Mouse (Mus musculus): ENCODE measurements around the gene Spata3. TPM values are rescaled to one million over a fixed set of nuclear protein-coding genes. Genes with fewer than 3 reads are reported as not detected.
A peak's percentile ranks its signal among the peaks of the same experiment; 100 is the strongest.
"Not testable (repeated sequence)": the region's sequence is repeated elsewhere in the genome, so short reads cannot be mapped to it uniquely, and the experiment has no call there.

Gene Spata3
- total and polyA plus RNA-seq, 2 experiments from 2014 or later, result 0.92 TPM; not detected in 1

DNA sequence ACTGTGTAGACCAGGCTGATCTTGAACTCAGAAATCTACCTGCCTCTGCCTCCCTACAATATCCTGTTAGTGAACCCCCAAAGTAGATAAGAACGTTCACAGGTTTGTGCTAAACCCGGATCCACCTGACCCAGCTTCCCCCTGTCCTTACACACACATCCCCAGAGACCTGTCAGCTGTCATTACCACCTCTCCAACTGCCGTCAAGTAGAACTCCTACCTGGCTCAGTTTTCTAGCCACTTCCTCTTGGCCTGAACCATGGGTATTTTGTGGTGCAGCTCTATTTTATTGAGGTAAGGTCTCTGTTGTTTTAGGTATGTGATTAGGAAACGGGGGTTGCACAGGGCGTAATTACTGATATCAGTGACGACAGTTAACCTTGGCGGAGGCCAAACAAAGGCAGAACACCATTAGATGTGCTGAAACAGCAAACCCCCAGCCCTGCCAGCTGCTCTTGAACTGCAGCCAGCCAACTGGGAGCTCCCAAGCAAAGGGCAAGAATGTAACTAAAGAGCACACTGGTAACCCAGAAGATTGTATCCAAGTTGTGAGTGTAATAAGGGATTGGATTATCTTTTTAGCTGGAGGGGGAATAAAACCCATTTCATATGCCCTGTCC lies 34.8 kb upstream of the Spata3 start:
- Histone ChIP-seq H3K27me3 (ENCODE audit: insufficient read depth, low read length) (no peaks in the 10 kb centered on the region), H3K4me3 (ENCODE audit: low read depth, low read length) (no peak overlapping the region), H3K36me3 (ENCODE audit: insufficient read depth) (no peaks in the 10 kb centered on the region), H3K4me2 (ENCODE audit: low read depth) (no peak overlapping the region), H3K9me3 (ENCODE audit: low read length) (no peaks in the 10 kb centered on the region), H3K27ac (ENCODE audit: low read depth, low read length) (no peak overlapping the region), H3K9ac (no peak overlapping the region), H3K4me1 (ENCODE audit: insufficient read depth) (no peaks in the 10 kb centered on the region)
- 53% methylated on average over 7 of the region's 7 CpGs for WGBS
- ATAC-seq (no peak), DNase-seq (peak; percentile 5)
- no peak for TF ChIP-seq CTCF (IDR thresholded peaks at IDR 0.05; ENCODE audit: low read depth)

GRCm38 (mm10) chr1:85985784-85986183 lies 30.8 kb upstream of the Spata3 start:
- Histone ChIP-seq H3K27me3 (ENCODE audit: insufficient read depth, low read length) (no peaks in the 10 kb centered on the region), H3K4me1 (ENCODE audit: insufficient read depth) (no peaks in the 10 kb centered on the region), H3K36me3 (ENCODE audit: insufficient read depth) (no peaks in the 10 kb centered on the region), H3K27ac (ENCODE audit: low read depth, low read length) (no peak overlapping the region), H3K4me2 (ENCODE audit: low read depth) (no peak overlapping the region), H3K4me3 (ENCODE audit: low read depth, low read length) (no peak overlapping the region), H3K9ac (no peak overlapping the region), H3K9me3 (ENCODE audit: low read length) (no peaks in the 10 kb centered on the region)
- no peak for ATAC-seq
- no peak for DNase-seq
- no peak for TF ChIP-seq CTCF (IDR thresholded peaks at IDR 0.05; ENCODE audit: low read depth)
- WGBS, result 93% methylated on average over 3 of the region's 3 CpGs

DNA sequence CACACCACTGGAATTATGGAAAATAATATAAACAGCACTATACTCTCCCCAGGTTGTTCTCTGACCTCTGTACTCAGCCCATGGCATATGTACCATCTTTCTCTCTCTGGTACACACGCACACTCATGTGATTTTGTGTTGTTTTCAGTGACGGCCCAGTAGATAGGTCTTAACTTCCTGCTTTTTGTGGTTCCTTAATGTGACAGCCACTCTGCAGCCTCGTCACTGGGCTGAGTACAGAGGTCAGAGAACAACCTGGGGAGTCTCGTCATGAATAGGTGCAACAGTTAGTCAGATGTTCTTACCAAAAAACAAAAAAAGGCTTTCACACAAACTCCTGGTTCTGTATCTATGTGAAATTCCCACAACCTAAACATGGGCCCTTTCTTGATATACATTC lies 28.3 kb upstream of the Spata3 start:
- no peak for TF ChIP-seq CTCF (IDR thresholded peaks at IDR 0.05; ENCODE audit: low read depth)
- no peaks in the 10 kb centered on the region for H3K36me3 ChIP-seq (ENCODE audit: insufficient read depth)
- 79% methylated on average over 4 of the region's 4 CpGs for WGBS

GRCm38 (mm10) chr1:85988882-85989281 lies 27.7 kb upstream of the Spata3 start:
- ATAC-seq; H3K36me3 ChIP-seq (ENCODE audit: insufficient read depth); H3K9me3 ChIP-seq (ENCODE audit: low read length); H3K9ac ChIP-seq; H3K4me3 ChIP-seq (ENCODE audit: low read depth, low read length); DNase-seq; H3K27ac ChIP-seq (ENCODE audit: low read depth, low read length); H3K4me1 ChIP-seq (ENCODE audit: insufficient read depth); H3K27me3 ChIP-seq (ENCODE audit: insufficient read depth, low read length); H3K4me2 ChIP-seq (ENCODE audit: low read depth): not testable (repeated sequence)
- WGBS, result 89% methylated on average over 4 of the region's 4 CpGs

More for the DNA sequence above, 28.3 kb upstream of the Spata3 start:
- H3K9ac ChIP-seq, result no peak overlapping the region
- no peak overlapping the region for H3K27ac ChIP-seq (ENCODE audit: low read depth, low read length)
- no peaks in the 10 kb centered on the region for H3K27me3 ChIP-seq (ENCODE audit: insufficient read depth, low read length)
- H3K4me1 ChIP-seq (ENCODE audit: insufficient read depth), result no peaks in the 10 kb centered on the region
- no peak for ATAC-seq
- no peak for DNase-seq
- H3K4me3 ChIP-seq (ENCODE audit: low read depth, low read length), result no peak overlapping the region
- H3K9me3 ChIP-seq (ENCODE audit: low read length), result no peaks in the 10 kb centered on the region
- no peak overlapping the region for H3K4me2 ChIP-seq (ENCODE audit: low read depth)

- Histone ChIP-seq H3K27me3 (ENCODE audit: insufficient read depth, low read length) (no peaks in the 10 kb centered on the region), H3K36me3 (ENCODE audit: insufficient read depth) (no peaks in the 10 kb centered on the region), H3K4me1 (ENCODE audit: insufficient read depth) (no peaks in the 10 kb centered on the region), H3K4me3 (ENCODE audit: low read depth, low read length) (no peak overlapping the region), H3K4me2 (ENCODE audit: low read depth) (no peak overlapping the region), H3K9ac (no peak overlapping the region), H3K9me3 (ENCODE audit: low read length) (no peaks in the 10 kb centered on the region), H3K27ac (ENCODE audit: low read depth, low read length) (no peak overlapping the region)
- TF ChIP-seq CTCF (IDR thresholded peaks at IDR 0.05; ENCODE audit: low read depth), result no peak
- DNase-seq (no peak), ATAC-seq (no peak)
- WGBS, result 84% methylated on average over 9 of the region's 9 CpGs
Measured at GRCm38 (mm10) chr1:85992175-85992574, 24.4 kb upstream of the Spata3 start.

DNA sequence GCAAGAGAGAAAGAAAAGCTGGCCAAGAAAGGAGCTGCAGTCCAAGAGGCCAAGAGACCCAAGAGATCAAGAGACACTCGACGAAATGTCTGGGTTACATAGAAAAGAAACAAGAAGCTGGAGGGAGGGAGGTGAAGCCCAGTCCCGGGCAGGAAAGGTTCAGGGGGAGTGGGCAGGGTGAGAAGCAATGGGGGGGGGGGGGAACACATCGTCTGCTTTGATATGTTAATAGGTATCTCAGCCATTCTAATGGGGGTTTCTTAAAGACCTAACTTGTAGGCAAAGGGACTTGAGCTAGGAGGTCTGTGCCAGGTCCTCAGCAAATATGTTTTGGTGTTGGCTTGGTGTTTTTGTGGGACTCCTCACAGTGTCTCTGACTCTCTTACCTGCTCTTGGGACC lies 23.1 kb upstream of the Spata3 start:
- H3K27me3 ChIP-seq (ENCODE audit: insufficient read depth, low read length), result no peaks in the 10 kb centered on the region
- H3K36me3 ChIP-seq (ENCODE audit: insufficient read depth), result no peaks in the 10 kb centered on the region
- no peak overlapping the region for H3K4me3 ChIP-seq (ENCODE audit: low read depth, low read length)
- no peaks in the 10 kb centered on the region for H3K9me3 ChIP-seq (ENCODE audit: low read length)
- H3K9ac ChIP-seq, result no peak overlapping the region
- no peaks in the 10 kb centered on the region for H3K4me1 ChIP-seq (ENCODE audit: insufficient read depth)
- no peak overlapping the region for H3K27ac ChIP-seq (ENCODE audit: low read depth, low read length)
- ATAC-seq (no peak), DNase-seq (no peak)
- no peak for TF ChIP-seq CTCF (IDR thresholded peaks at IDR 0.05; ENCODE audit: low read depth)
- no peak overlapping the region for H3K4me2 ChIP-seq (ENCODE audit: low read depth)
- 73% methylated on average over 4 of the region's 4 CpGs for WGBS

DNA sequence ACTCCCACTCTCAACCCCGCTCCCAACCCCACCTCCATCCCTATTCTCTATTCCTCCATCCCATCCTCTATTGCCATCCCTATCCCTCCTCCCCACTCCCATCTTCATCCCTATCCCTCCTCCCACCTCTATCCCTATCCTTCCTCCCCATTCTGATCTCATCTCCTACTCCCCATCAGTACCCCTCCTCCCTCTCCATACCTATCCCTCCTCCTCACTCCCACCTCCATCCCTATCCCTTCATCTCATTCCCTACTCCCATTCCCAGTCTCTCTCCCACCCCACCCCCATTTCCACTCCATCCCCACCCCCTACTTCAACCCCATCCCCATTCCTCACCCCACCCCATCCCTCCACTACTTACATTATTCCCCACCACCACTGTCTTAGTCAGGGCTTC lies 19.4 kb upstream of the Spata3 start:
- no peak overlapping the region for H3K27ac ChIP-seq (ENCODE audit: low read depth, low read length)
- WGBS, result 100% methylated on average over 1 of the region's 1 CpGs
- no peak for TF ChIP-seq CTCF (IDR thresholded peaks at IDR 0.05; ENCODE audit: low read depth)
- DNase-seq (no peak), ATAC-seq (no peak)
- H3K36me3 ChIP-seq (ENCODE audit: insufficient read depth), result no peaks in the 10 kb centered on the region
- no peak overlapping the region for H3K4me2 ChIP-seq (ENCODE audit: low read depth)
- no peaks in the 10 kb centered on the region for H3K27me3 ChIP-seq (ENCODE audit: insufficient read depth, low read length)
- H3K4me3 ChIP-seq (ENCODE audit: low read depth, low read length), result no peak overlapping the region
- H3K9ac ChIP-seq, result no peak overlapping the region
- H3K4me1 ChIP-seq (ENCODE audit: insufficient read depth), result no peaks in the 10 kb centered on the region
- H3K9me3 ChIP-seq (ENCODE audit: low read length), result no peaks in the 10 kb centered on the region

Measured in forebrain, postnatal 0 days (tissue).